Comparison of ENCODE assay signal across 8 mouse cellular contexts in genomic region chr10:87492661-87493551, GRCm38 (mm10). TPM values are rescaled to one million over a fixed set of nuclear protein-coding genes. Genes with fewer than 3 reads are reported as not detected.
DNase-seq lines count a peak whose midpoint lies in the region; ATAC-seq and TF ChIP-seq lines count a peak whose summit lies in the region.

No protein-coding gene starts in this region.

- H3K4me2 ChIP-seq in hindbrain, embryonic 15.5 days, result peak overlapping the region; percentile 94
- H3K4me2 ChIP-seq in midbrain, embryonic 13.5 days (replicated peaks), result peak overlapping the region; percentile 78
- peak overlapping the region; percentile 99 for H3K4me2 ChIP-seq in stomach, embryonic 15.5 days

- peaks cover 60% of the 10 kb centered on the region for H3K4me1 ChIP-seq in hindbrain, embryonic 15.5 days (replicated peaks)
- H3K4me1 ChIP-seq in midbrain, embryonic 13.5 days (replicated peaks), result peaks cover 58% of the 10 kb centered on the region
- peaks cover 15% of the 10 kb centered on the region for H3K4me1 ChIP-seq in stomach, embryonic 15.5 days

- H3K9ac ChIP-seq in hindbrain, embryonic 15.5 days, result peak overlapping the region; percentile 71
- H3K9ac ChIP-seq in midbrain, embryonic 13.5 days (replicated peaks), result peak overlapping the region; percentile 96
- H3K9ac ChIP-seq in stomach, embryonic 15.5 days, result peak overlapping the region; percentile 16; the same call in 1 of the 2 replicates

- H3K36me3 ChIP-seq in hindbrain, embryonic 15.5 days, result no peaks in the 10 kb centered on the region
- no peaks in the 10 kb centered on the region for H3K36me3 ChIP-seq in midbrain, embryonic 13.5 days
- no peaks in the 10 kb centered on the region for H3K36me3 ChIP-seq in stomach, embryonic 15.5 days

- intact Hi-C loops in left cerebral cortex, adult 2 months (cut with DNase I), result loop anchor here (5.0 kb wide), 1 partner anchor 281 kb away; no protein-coding TSS in a partner anchor

- WGBS in hindbrain, embryonic 15.5 days, result under 1% methylated on average over 73 of the region's 90 CpGs
- under 1% methylated on average over 75 of the region's 90 CpGs for WGBS in midbrain, embryonic 13.5 days
- WGBS in stomach, embryonic 15.5 days, result under 1% methylated on average over 66 of the region's 90 CpGs

- peak overlapping the region; percentile 89 for H3K27ac ChIP-seq in hindbrain, embryonic 15.5 days (replicated peaks)
- H3K27ac ChIP-seq in left cerebral cortex, adult 2 months, result peak overlapping the region; percentile 92
- H3K27ac ChIP-seq in midbrain, embryonic 13.5 days, result peak overlapping the region; percentile 97
- peak overlapping the region; percentile 18; the same call in 1 of the 2 replicates for H3K27ac ChIP-seq in stomach, embryonic 15.5 days

- 0 out of 2 replicates have a peak, but pooled peaks cover 1% of the 10 kb centered on the region for H3K9me3 ChIP-seq in hindbrain, embryonic 15.5 days
- no peaks in the 10 kb centered on the region for H3K9me3 ChIP-seq in midbrain, embryonic 13.5 days
- H3K9me3 ChIP-seq in stomach, embryonic 15.5 days, result no peaks in the 10 kb centered on the region

- TF ChIP-seq CTCF in left cerebral cortex, adult 2 months (IDR thresholded peaks at IDR 0.05), result no peak

- ATAC-seq in hindbrain, embryonic 15.5 days (ENCODE audit: low FRiP score, low read depth), result peak; percentile 12
- ATAC-seq in midbrain, embryonic 13.5 days, result no peak; the same call in 1 of the 2 replicates
- peak; percentile 14; the same call in 1 of the 2 replicates for ATAC-seq in stomach, embryonic 15.5 days (ENCODE audit: insufficient read depth, low FRiP score, low read depth)

- H3K27me3 ChIP-seq in hindbrain, embryonic 15.5 days, result peaks cover 16% of the 10 kb centered on the region; the same call in 1 of the 2 replicates
- peaks cover 12% of the 10 kb centered on the region for H3K27me3 ChIP-seq in midbrain, embryonic 13.5 days
- peaks cover 86% of the 10 kb centered on the region for H3K27me3 ChIP-seq in stomach, embryonic 15.5 days (replicated peaks)

- peak overlapping the region; percentile 82 for H3K4me3 ChIP-seq in hindbrain, embryonic 15.5 days
- H3K4me3 ChIP-seq in left cerebral cortex, adult 2 months, result peak overlapping the region; percentile 64
- H3K4me3 ChIP-seq in midbrain, embryonic 13.5 days (replicated peaks), result peak overlapping the region; percentile 84
- H3K4me3 ChIP-seq in stomach, embryonic 15.5 days (replicated peaks), result peak overlapping the region; percentile 56

- DNase-seq in adrenal gland, adult 2 months, result peak; percentile 84
- DNase-seq in cerebellum, postnatal 14 days, result peak; percentile 67 to 72
- peak; percentile 71 to 74 for DNase-seq in frontal cortex, postnatal 36 days (ENCODE audit: low spot score in 2 of 2)
- peak; percentile 74 to 79 for DNase-seq in left cerebral cortex, adult 2 months (ENCODE audit: extremely low spot score in 1 of 2, low spot score in 2 of 2)
- DNase-seq in thymus, postnatal 10 days (ENCODE audit: low spot score in 2 of 2), result no peak

RNA-seq across cellular contexts. Expression of gene Ascl1, which starts 0.6 kb away (rescaled TPM):
- 1 to 10 TPM in 1 of 2 experiments, under 1 TPM in 1; 0.58 to 1.8 TPM for total RNA-seq in adrenal gland, adult 2 months (2021)
- 1.8 and 2.1 TPM in 2 replicates for polyA plus RNA-seq in adrenal gland, adult 2 months (2012; rRNA removed)
- polyA plus RNA-seq in hindbrain, embryonic 15.5 days (2015; fragmentation: Nextera tagmentation; extraction: Ambion mirVana), result 11.1 and 14.2 TPM in 2 replicates
- 1 to 10 TPM; 6.1 to 6.2 TPM for total RNA-seq in left cerebral cortex, adult 2 months (2021)
- polyA plus RNA-seq in midbrain, embryonic 13.5 days (2015; fragmentation: Nextera tagmentation; extraction: Ambion mirVana), result 33.3 and 53.1 TPM in 2 replicates
- polyA plus RNA-seq in stomach, embryonic 15.5 days (2015; fragmentation: Nextera tagmentation; extraction: Ambion mirVana), result 7.6 and 9.0 TPM in 2 replicates

RNA-seq across cellular contexts. Expression of gene Pah, which starts 28.7 kb away (rescaled TPM):
- total RNA-seq in adrenal gland, adult 2 months (2021), result 1 to 10 TPM in 1 of 2 experiments, not detected in 1; 2.6 TPM
- 0.36 TPM in 1 of 2 replicates, not detected in the other for polyA plus RNA-seq in adrenal gland, adult 2 months (2012; rRNA removed)
- not detected in 2 replicates for polyA plus RNA-seq in hindbrain, embryonic 15.5 days (2015; fragmentation: Nextera tagmentation; extraction: Ambion mirVana)
- under 1 TPM in 1 of 2 experiments, not detected in 1; 0.23 TPM for total RNA-seq in left cerebral cortex, adult 2 months (2021)
- 0.18 and 0.20 TPM in 2 replicates for polyA plus RNA-seq in midbrain, embryonic 13.5 days (2015; fragmentation: Nextera tagmentation; extraction: Ambion mirVana)
- 4.3 and 6.8 TPM in 2 replicates for polyA plus RNA-seq in stomach, embryonic 15.5 days (2015; fragmentation: Nextera tagmentation; extraction: Ambion mirVana)

Comparison
In these comparisons a context has a peak if more than half of its experiments do, and no peak if none do; other contexts are left out.
1. DNase-seq: peak in adrenal gland, adult 2 months (single experiment), cerebellum, postnatal 14 days (2 of 2), frontal cortex, postnatal 36 days (2 of 2) and left cerebral cortex, adult 2 months (2 of 2); none in thymus, postnatal 10 days (0 of 2).
2. H3K27ac ChIP-seq: peak in every context shown above with its lines; median percentile 97 in midbrain, embryonic 13.5 days; 92 in left cerebral cortex, adult 2 months; 89 in hindbrain, embryonic 15.5 days; 18 in stomach, embryonic 15.5 days.
3. H3K9ac ChIP-seq: peak in every context shown above with its lines; median percentile 96 in midbrain, embryonic 13.5 days; 71 in hindbrain, embryonic 15.5 days; 16 in stomach, embryonic 15.5 days.
4. Peak in every context shown above with its lines, with median percentiles within 50 percentile points of each other: H3K4me2 ChIP-seq and H3K4me3 ChIP-seq.